Mouse (Mus musculus) ovary, postnatal 36 days (tissue): Measurements from ENCODE around the gene Copz2.

Experiments used
- DNase-seq: peaks from one replicate; pipeline ENCODE4 v3.0.0; 2022; ENCODE audit warnings: low spot score, mixed read lengths

Copz2 gene

GRCm38 (mm10) chr11:96906431-96907161, 56.9 kb downstream of the Copz2 start:
- DNase-seq: no peak

DNA sequence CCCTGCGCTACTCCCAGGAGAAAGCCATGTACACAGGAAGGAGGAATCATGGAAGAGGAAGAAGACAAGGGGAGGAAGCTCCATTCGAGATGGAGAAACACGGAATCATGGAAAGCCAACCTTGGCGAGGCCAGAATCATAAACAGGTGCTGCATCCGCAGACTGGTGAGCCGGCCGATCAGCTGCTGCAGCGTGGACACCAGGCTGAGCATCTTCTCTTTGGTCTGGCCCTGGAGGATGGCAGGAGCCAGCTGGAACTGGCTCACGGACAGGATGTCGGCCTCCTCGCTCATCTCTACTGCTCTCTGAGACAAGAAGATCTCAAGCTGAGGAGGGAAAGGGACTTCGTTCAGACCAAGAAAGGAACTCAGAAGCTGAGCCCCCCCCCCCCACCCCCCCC, 58.9 kb downstream of the Copz2 start:
- no peak for DNase-seq

GRCm38 (mm10) chr11:96910003-96910402, 60.3 kb downstream of the Copz2 start:
- peak; percentile 64 for DNase-seq
